Mouse (Mus musculus): ENCODE measurements around the gene Bex4. TPM values are rescaled to one million over a fixed set of nuclear protein-coding genes. Genes with fewer than 3 reads are reported as not detected.
"Not testable (repeated sequence)": the region's sequence is repeated elsewhere in the genome, so short reads cannot be mapped to it uniquely, and the experiment has no call there.

The Bex4 gene
- not detected for polyA plus RNA-seq (2012; fragmentation: generic; extraction: Trizol)

DNA sequence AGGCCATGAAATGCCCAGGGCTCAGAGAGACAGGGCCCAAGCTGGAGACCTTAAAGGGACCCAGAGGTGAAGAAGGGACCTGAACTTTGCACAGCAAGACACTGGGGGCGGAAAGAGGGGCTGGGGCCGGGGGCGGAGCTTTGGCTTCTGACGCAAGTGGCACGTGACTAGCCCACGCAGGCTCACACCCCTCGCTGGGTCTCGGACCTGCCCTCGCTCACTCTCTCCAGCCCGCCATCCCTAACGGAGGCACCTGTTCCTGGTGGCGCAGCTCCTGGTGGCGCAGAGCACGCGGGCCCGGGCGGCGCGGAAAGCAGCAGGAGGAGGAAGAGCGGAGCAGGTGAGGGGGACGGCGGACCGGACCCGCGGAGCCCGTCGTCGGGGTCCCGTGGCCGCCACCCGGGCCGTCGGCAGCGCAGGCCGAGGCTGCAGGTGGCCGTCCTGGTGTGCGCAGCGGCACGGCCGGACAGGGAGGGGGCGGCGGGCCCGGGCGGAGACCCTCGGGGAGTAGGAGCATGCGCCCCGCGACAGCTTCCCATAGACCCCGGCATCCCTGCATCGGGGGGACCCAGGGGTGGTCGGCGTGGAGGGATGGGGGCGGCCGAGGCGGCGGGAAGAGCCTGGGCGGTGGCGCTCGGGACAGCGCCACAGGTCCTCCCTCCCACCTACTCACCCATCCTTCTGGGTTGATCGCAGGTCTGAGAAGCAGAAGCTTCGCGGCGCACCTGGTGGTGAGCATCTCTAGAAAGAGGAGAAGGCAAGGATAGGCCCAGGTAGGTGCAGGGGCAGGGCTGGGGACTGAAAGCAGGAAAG lies at the start of gene Bex4:
Gene Bex4 (plus strand): TSS at position 170 of the 813 bp plus-strand sequence.
- not testable (repeated sequence) for H3K27me3 ChIP-seq (ENCODE audit: control insufficient read depth, insufficient read depth, insufficient read length); H3K79me2 ChIP-seq (ENCODE audit: control insufficient read depth, insufficient read depth); H3ac ChIP-seq (ENCODE audit: control insufficient read depth, insufficient read length); H3K4me2 ChIP-seq (ENCODE audit: low read depth); H3K4me3 ChIP-seq; H3K36me3 ChIP-seq (ENCODE audit: control insufficient read depth, insufficient read depth)

DNA sequence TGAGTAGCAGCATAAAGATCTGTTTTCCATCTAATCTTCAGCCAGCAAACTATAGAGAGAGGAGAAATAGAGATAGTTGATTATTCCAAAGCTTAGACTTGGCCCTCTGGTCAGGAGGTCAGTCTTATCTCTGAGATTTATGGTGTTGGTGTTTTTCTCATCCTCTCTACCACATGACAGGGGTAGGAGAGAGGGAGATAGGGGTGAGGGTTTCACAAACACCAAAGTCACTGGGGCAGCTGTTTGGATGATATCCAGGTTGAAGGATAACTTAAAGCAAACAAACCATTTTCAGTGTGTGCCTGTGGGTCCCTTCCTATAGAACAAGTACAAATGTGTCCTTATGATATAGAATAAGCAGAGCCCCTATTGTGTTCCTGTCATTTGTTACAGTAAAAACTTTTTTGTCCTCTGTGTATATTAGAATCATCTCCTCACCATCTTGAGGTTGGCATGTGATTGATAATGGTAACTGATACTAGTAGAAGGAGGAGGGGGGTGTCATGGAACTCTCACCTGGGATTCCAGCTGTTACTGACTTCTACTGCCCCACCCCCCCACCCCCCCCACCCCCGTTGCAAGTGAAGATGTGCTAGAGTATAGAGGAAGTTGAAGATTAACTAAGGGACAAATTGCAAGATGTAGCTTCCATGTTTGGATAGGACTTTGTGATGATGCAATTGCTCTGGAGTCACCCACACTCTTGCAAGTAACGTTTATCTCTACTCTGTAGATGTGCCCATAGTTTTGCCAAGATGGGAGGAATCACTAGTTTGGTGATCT lies 46.1 kb upstream of the Bex4 start:
- no peak overlapping the region for H3K4me3 ChIP-seq
- no peaks in the 10 kb centered on the region for H3K79me2 ChIP-seq (ENCODE audit: control insufficient read depth, insufficient read depth)
- H3K36me3 ChIP-seq (ENCODE audit: control insufficient read depth, insufficient read depth) = no peaks in the 10 kb centered on the region
- TF ChIP-seq MYOG (IDR thresholded peaks at IDR 0.05; ENCODE audit: control insufficient read depth in 1 of 3, insufficient read depth in 1 of 3, insufficient read length in 2 of 3, low read depth in 2 of 3) (no peak), REST (IDR thresholded peaks at IDR 0.05; ENCODE audit: insufficient read depth, insufficient read length) (no peak), SRF (IDR thresholded peaks at IDR 0.05; ENCODE audit: control insufficient read depth, insufficient read length, low read depth) (no peak), USF1 (IDR thresholded peaks at IDR 0.05; ENCODE audit: low read depth) (no peak), POLR2A (IDR thresholded peaks at IDR 0.05; ENCODE audit: insufficient read length, low read depth) (no peak), E2F4 (IDR thresholded peaks at IDR 0.05; ENCODE audit: insufficient read depth) (no peak), MYOD1 (IDR thresholded peaks at IDR 0.05; ENCODE audit: control insufficient read depth in 1 of 3, insufficient read length in 2 of 3, low read depth in 2 of 3) (no peak), POLR2AphosphoS2 (IDR thresholded peaks at IDR 0.05; ENCODE audit: insufficient read length, low read depth) (no peak), CEBPB (IDR thresholded peaks at IDR 0.05; ENCODE audit: insufficient read depth, poor library complexity, severe bottlenecking) (no peak), MAX (IDR thresholded peaks at IDR 0.05; ENCODE audit: low read depth) (no peak), TCF3 (IDR thresholded peaks at IDR 0.05; ENCODE audit: insufficient read length, low read depth) (no peak), TCF12 (IDR thresholded peaks at IDR 0.05; ENCODE audit: insufficient read depth, poor library complexity, severe bottlenecking) (no peak)
- H3K4me2 ChIP-seq (ENCODE audit: low read depth) = no peak overlapping the region
- H3K27me3 ChIP-seq (ENCODE audit: control insufficient read depth, insufficient read depth, insufficient read length) = no peaks in the 10 kb centered on the region
- no peak overlapping the region for H3ac ChIP-seq (ENCODE audit: control insufficient read depth, insufficient read length)

DNA sequence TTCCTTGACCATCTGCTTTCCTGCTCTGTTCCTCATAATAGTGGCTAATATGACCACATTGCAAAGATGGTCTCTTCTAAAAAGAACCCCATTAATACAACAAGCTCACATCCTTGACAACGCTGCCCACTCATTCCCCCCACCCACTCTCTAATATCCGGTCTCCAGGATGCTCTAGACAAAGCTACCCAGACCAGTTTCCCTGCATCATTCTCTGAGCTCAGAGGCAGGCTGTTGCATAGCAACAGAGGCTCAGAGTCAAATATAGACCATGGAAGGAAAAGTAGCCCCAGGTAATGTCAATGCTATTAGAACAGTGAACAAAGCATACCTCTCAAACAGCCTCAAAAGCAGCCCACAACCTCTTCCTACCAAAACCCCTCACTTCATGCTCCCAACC lies 44.4 kb upstream of the Bex4 start:
- Histone ChIP-seq H3K4me3 (no peak overlapping the region), H3ac (ENCODE audit: control insufficient read depth, insufficient read length) (no peak overlapping the region), H3K4me2 (ENCODE audit: low read depth) (no peak overlapping the region), H3K36me3 (ENCODE audit: control insufficient read depth, insufficient read depth) (no peaks in the 10 kb centered on the region), H3K27me3 (ENCODE audit: control insufficient read depth, insufficient read depth, insufficient read length) (no peaks in the 10 kb centered on the region), H3K79me2 (ENCODE audit: control insufficient read depth, insufficient read depth) (no peaks in the 10 kb centered on the region)
- TF ChIP-seq TCF12 (IDR thresholded peaks at IDR 0.05; ENCODE audit: insufficient read depth, poor library complexity, severe bottlenecking) (no peak), TCF3 (IDR thresholded peaks at IDR 0.05; ENCODE audit: insufficient read length, low read depth) (no peak)

DNA sequence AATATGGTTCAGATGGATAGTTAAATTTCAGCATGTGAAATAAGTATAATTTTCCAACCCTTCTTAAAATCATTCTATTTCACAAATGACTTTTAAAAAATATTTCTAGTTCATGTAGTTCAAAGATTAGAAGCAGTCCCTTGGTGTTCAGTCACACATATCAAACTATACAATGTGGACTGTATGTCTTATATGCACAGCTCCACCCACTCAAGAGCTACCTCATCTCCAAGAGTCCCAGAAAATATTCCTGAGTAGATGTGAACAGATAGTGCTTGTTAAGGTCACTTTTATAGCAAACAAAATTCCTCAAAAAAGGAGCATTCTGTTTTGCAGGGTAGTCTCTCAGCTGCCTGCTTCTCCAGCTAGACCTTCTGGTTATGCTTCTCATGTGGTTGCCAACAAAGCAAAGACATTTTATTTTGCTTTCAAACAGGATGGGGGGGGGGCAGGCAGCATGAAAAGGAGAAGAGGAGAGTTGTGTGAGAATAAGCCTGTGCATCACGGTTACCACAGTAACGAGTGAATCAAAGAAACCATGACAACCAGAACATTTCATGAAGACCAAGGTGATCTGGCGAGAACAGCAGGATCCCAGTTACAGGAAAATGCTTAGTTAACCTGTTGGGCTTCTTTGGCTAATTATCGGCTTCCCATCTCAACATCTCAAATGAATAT lies 34.6 kb upstream of the Bex4 start:
- no peaks in the 10 kb centered on the region for H3K36me3 ChIP-seq (ENCODE audit: control insufficient read depth, insufficient read depth)
- H3K79me2 ChIP-seq (ENCODE audit: control insufficient read depth, insufficient read depth) = no peaks in the 10 kb centered on the region
- H3K4me3 ChIP-seq = no peak overlapping the region
- TF ChIP-seq E2F4 (IDR thresholded peaks at IDR 0.05; ENCODE audit: insufficient read depth) = no peak
- TF ChIP-seq MYOG (IDR thresholded peaks at IDR 0.05; ENCODE audit: control insufficient read depth in 1 of 3, insufficient read depth in 1 of 3, insufficient read length in 2 of 3, low read depth in 2 of 3) = no peak
- H3K4me2 ChIP-seq (ENCODE audit: low read depth) = no peak overlapping the region
- H3ac ChIP-seq (ENCODE audit: control insufficient read depth, insufficient read length) = no peak overlapping the region
- H3K27me3 ChIP-seq (ENCODE audit: control insufficient read depth, insufficient read depth, insufficient read length) = peaks cover under 1% of the 10 kb centered on the region

DNA sequence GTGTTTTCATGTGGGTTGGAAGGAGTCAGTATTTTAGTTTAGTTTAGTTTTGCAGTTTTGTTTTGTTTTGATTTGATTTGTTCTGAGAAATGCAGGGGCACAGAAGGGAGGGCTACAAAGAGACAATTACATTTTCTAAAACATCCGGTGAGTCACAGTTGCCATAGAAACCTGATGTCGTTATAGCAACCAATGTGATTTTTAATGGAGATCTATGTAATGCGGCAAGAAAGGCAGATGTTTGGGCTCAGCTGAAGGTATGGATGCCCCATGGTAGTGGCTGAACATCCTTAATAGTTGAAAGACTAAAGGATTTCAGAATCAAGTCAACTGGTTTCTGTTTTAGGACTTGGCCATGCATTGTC lies 34.1 kb upstream of the Bex4 start:
- H3K36me3 ChIP-seq (ENCODE audit: control insufficient read depth, insufficient read depth) = no peaks in the 10 kb centered on the region
- H3K4me3 ChIP-seq = no peak overlapping the region
- no peak overlapping the region for H3K4me2 ChIP-seq (ENCODE audit: low read depth)
- TF ChIP-seq POLR2A (IDR thresholded peaks at IDR 0.05; ENCODE audit: insufficient read length, low read depth) (no peak), POLR2AphosphoS2 (IDR thresholded peaks at IDR 0.05; ENCODE audit: insufficient read length, low read depth) (no peak), E2F4 (IDR thresholded peaks at IDR 0.05; ENCODE audit: insufficient read depth) (no peak), TCF3 (IDR thresholded peaks at IDR 0.05; ENCODE audit: insufficient read length, low read depth) (no peak), MAX (IDR thresholded peaks at IDR 0.05; ENCODE audit: low read depth) (no peak)
- no peak overlapping the region for H3ac ChIP-seq (ENCODE audit: control insufficient read depth, insufficient read length)
- peaks cover 4% of the 10 kb centered on the region for H3K27me3 ChIP-seq (ENCODE audit: control insufficient read depth, insufficient read depth, insufficient read length)
- H3K79me2 ChIP-seq (ENCODE audit: control insufficient read depth, insufficient read depth) = no peaks in the 10 kb centered on the region

All from myocyte (in vitro differentiated cells).